Comparison of ENCODE assay signal across 10 mouse cellular contexts in the genomic region with DNA sequence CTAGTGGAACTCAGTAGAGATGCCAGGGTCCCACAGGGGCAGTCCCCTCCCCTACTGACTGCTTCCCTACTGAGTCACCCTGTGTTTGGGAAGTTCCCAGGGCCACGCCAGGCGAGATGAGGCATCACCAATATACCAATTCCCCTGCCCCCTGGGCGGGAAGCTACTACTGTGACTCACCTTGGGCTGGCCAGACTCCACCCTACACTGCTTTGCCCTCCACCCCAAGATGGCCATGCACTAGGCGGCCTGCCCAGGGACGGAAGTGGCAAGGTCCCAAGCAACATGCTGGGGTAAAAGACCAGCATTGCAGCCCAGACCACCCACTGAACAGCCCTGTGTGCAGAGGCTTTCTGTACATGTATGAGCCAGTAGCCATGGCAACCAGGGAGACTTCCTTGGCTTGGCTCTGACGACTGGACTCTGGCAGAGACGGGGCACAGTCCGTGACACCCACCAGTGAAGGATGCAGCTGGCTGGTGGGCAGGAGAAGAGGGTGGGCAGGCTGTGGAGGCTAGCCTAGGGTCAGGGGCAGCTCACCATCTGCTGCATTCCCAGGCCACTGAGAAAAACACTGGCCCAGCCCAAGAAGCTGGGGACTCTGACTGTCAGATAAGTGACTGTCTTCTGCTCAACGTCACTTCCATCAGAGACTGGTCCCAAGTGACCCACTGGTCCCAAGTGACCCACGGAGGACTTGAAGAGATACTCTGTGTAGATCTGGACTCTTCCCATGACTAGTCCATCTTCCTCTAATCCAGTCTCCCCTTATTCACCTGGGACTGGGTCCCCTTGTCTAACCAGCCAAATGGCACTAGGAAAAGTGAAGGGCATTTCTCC. TPM values are rescaled to one million over a fixed set of nuclear protein-coding genes. Genes with fewer than 3 reads are reported as not detected.
DNase-seq lines count a peak whose midpoint lies in the region; ATAC-seq and TF ChIP-seq lines count a peak whose summit lies in the region.
"Had no signal": no experiment of that assay in that cellular context is flagged by ENCODE, and none has a peak within 500 bp of the region (broad histone marks: within the 10 kb centered on the region; RNA-seq: fewer than 3 reads in every experiment).

No protein-coding gene starts in this region.

- H3K36me3 ChIP-seq in midbrain, embryonic 10.5 days: peaks cover 66% of the 10 kb centered on the region
- H3K36me3 ChIP-seq in midbrain, embryonic 16.5 days (ENCODE audit: control insufficient read depth, insufficient read depth, low read length): no peaks in the 10 kb centered on the region
- no peaks in the 10 kb centered on the region for H3K36me3 ChIP-seq in hindbrain, embryonic 14.5 days (replicated peaks; ENCODE audit: control insufficient read depth, insufficient read depth)
- no peaks in the 10 kb centered on the region for H3K36me3 ChIP-seq in small intestine, adult 2 months (ENCODE audit: control insufficient read depth, insufficient read depth, low read length)
- H3K36me3 ChIP-seq: liver, embryonic 15.5 days had no signal

- H3K9me3 ChIP-seq in midbrain, embryonic 10.5 days (replicated peaks): no peaks in the 10 kb centered on the region
- no peaks in the 10 kb centered on the region for H3K9me3 ChIP-seq in midbrain, embryonic 16.5 days (replicated peaks; ENCODE audit: control insufficient read depth, low read length, poor library complexity, severe bottlenecking)
- H3K9me3 ChIP-seq in hindbrain, embryonic 14.5 days (ENCODE audit: control insufficient read depth, low read length): no peaks in the 10 kb centered on the region
- H3K9me3 ChIP-seq: liver, embryonic 15.5 days had no signal

- no peak overlapping the region for H3K9ac ChIP-seq in midbrain, embryonic 16.5 days (ENCODE audit: low read depth, low read length)
- H3K9ac ChIP-seq in hindbrain, embryonic 14.5 days: 0 out of 2 replicates have a peak overlapping the region, but pooled peaks have one; percentile 5
- H3K9ac ChIP-seq: liver, embryonic 15.5 days had no signal

- no peak for ATAC-seq in midbrain, embryonic 16.5 days
- no peak for ATAC-seq in hindbrain, embryonic 14.5 days (ENCODE audit: low FRiP score)

- peaks cover 100% of the 10 kb centered on the region for H3K4me1 ChIP-seq in midbrain, embryonic 10.5 days
- peaks cover 75% of the 10 kb centered on the region for H3K4me1 ChIP-seq in midbrain, embryonic 16.5 days (ENCODE audit: control insufficient read depth, insufficient read depth, low read length)
- peaks cover 81% of the 10 kb centered on the region for H3K4me1 ChIP-seq in hindbrain, embryonic 14.5 days (replicated peaks; ENCODE audit: control insufficient read depth, insufficient read depth, low read length)
- H3K4me1 ChIP-seq in small intestine, adult 2 months (ENCODE audit: control insufficient read depth, insufficient read depth, insufficient read length, low read length): peaks cover 36% of the 10 kb centered on the region

- H3K27me3 ChIP-seq in midbrain, embryonic 10.5 days (ENCODE audit: low read depth, poor library complexity, severe bottlenecking): no peaks in the 10 kb centered on the region
- no peaks in the 10 kb centered on the region for H3K27me3 ChIP-seq in midbrain, embryonic 16.5 days (ENCODE audit: control insufficient read depth, insufficient read depth, low read depth, low read length)
- no peaks in the 10 kb centered on the region for H3K27me3 ChIP-seq in hindbrain, embryonic 14.5 days (ENCODE audit: control insufficient read depth, insufficient read depth, low read length)
- H3K27me3 ChIP-seq in small intestine, adult 2 months (ENCODE audit: control insufficient read depth, insufficient read depth, low read length): peaks cover under 1% of the 10 kb centered on the region; the same call in 1 of the 2 replicates
- H3K27me3 ChIP-seq: liver, embryonic 15.5 days had no signal

- H3K4me3 ChIP-seq in midbrain, embryonic 10.5 days: no peak overlapping the region
- H3K4me3 ChIP-seq in midbrain, embryonic 16.5 days (ENCODE audit: low read depth, low read length): no peak overlapping the region
- no peak overlapping the region for H3K4me3 ChIP-seq in hindbrain, embryonic 14.5 days (replicated peaks; ENCODE audit: low read length)
- no peak overlapping the region for H3K4me3 ChIP-seq in small intestine, adult 2 months (ENCODE audit: low read depth, low read length)
- H3K4me3 ChIP-seq: liver, embryonic 15.5 days had no signal

- DNase-seq in cerebellum, postnatal 14 days: peak; percentile 42 to 59
- no peak for DNase-seq in cerebellum, postnatal 4 days (ENCODE audit: low spot score in 2 of 2)
- no peak for DNase-seq in midbrain, embryonic 10.5 days (ENCODE audit: low spot score)
- no peak for DNase-seq in hindbrain, embryonic 14.5 days (ENCODE audit: low spot score)
- DNase-seq in cerebellum, adult 9-11 months: no peak
- DNase-seq in left cerebral cortex, postnatal 25 days (ENCODE audit: low spot score in 2 of 2): no peak
- DNase-seq: thymus, postnatal 25 days had no signal

- 79% methylated on average over 10 of the region's 10 CpGs for WGBS in midbrain, embryonic 10.5 days
- WGBS in midbrain, embryonic 16.5 days: 49% methylated on average over 10 of the region's 10 CpGs
- WGBS in hindbrain, embryonic 14.5 days: 41% methylated on average over 10 of the region's 10 CpGs
- WGBS in small intestine, adult 2 months: 68% methylated on average over 10 of the region's 10 CpGs

- H3K27ac ChIP-seq in midbrain, embryonic 10.5 days (replicated peaks): peak overlapping the region; percentile 76
- H3K27ac ChIP-seq in midbrain, embryonic 16.5 days (ENCODE audit: low read length): no peak overlapping the region
- H3K27ac ChIP-seq in hindbrain, embryonic 14.5 days: no peak overlapping the region
- H3K27ac ChIP-seq in small intestine, adult 2 months (ENCODE audit: insufficient read depth, low read depth, low read length): peak overlapping the region; percentile 22
- H3K27ac ChIP-seq: liver, embryonic 15.5 days had no signal

- TF ChIP-seq POLR2A in small intestine, adult 2 months (IDR thresholded peaks at IDR 0.05; ENCODE audit: low read depth, low read length): no peak

- H3K4me2 ChIP-seq in midbrain, embryonic 16.5 days (ENCODE audit: low read length): no peak overlapping the region
- no peak overlapping the region for H3K4me2 ChIP-seq in hindbrain, embryonic 14.5 days (replicated peaks)
- H3K4me2 ChIP-seq: liver, embryonic 15.5 days had no signal

- intact Hi-C loops in left cerebral cortex, postnatal 25 days (cut with DNase I): no loop called here

- no peak for TF ChIP-seq CTCF in small intestine, adult 2 months (IDR thresholded peaks at IDR 0.05; ENCODE audit: extremely low read depth, insufficient read length, insufficient replicate concordance, low read depth, low read length)

RNA-seq across cellular contexts. Expression of a gene that starts 24.5 kb away (rescaled TPM):
- 14.3 and 16.6 TPM in 2 replicates for polyA plus RNA-seq in midbrain, embryonic 10.5 days (2016; fragmentation: Nextera tagmentation; extraction: Ambion mirVana)
- 9.7 and 13.7 TPM in 2 replicates for polyA plus RNA-seq in midbrain, embryonic 16.5 days (2015; fragmentation: Nextera tagmentation; extraction: Ambion mirVana)
- polyA plus RNA-seq in hindbrain, embryonic 14.5 days (2014; fragmentation: Nextera tagmentation; extraction: Ambion mirVana): 15.9 and 16.3 TPM in 2 replicates
- polyA plus RNA-seq in small intestine, adult 2 months (2012; rRNA removed): 7.0 and 15.4 TPM in 2 replicates
- total RNA-seq in left cerebral cortex, postnatal 25 days (2021): 10 to 100 TPM; 16.3 to 21.9 TPM

Comparison
In these comparisons a context has a peak if more than half of its experiments do, and no peak if none do; other contexts are left out.
1. DNase-seq: peak in cerebellum, postnatal 14 days (2 of 2); none in cerebellum, postnatal 4 days (0 of 2), midbrain, embryonic 10.5 days (single experiment), hindbrain, embryonic 14.5 days (single experiment), cerebellum, adult 9-11 months (single experiment) and left cerebral cortex, postnatal 25 days (0 of 2).
2. H3K27ac ChIP-seq: peak in midbrain, embryonic 10.5 days (single experiment) and small intestine, adult 2 months (single experiment); none in midbrain, embryonic 16.5 days (single experiment) and hindbrain, embryonic 14.5 days (single experiment).